Mouse (Mus musculus) neural tube, embryonic 15.5 days (tissue): Measurements from ENCODE around the gene Ddx52. TPM values are rescaled to one million over a fixed set of nuclear protein-coding genes. Genes with fewer than 3 reads are reported as not detected.

Experiments
- ATAC-seq: fragments of 200-750 bp; cut with Nextera tagmentation; 2 replicates; pipeline ENCODE4 v1.8.0; 2017; ENCODE audit warnings: mild to moderate bottlenecking, moderate TSS enrichment, moderate library complexity; ENCODE audit not compliant: low FRiP score
- H3K27ac ChIP-seq: fragments of 300-500 bp; sonication (generic); replicated peaks from 2 replicates; pipeline ENCODE4 v1.5.1; 2015; ENCODE audit warnings: mild to moderate bottlenecking, inconsistent platforms
- H3K27me3 ChIP-seq: fragments of 300-500 bp; sonication (generic); replicated peaks from 2 replicates; pipeline ENCODE4 v1.6.1; 2015; ENCODE audit warnings: inconsistent platforms
- H3K36me3 ChIP-seq: fragments of 300-500 bp; sonication (generic); 2 replicates; pipeline ENCODE4 v1.6.1; 2015; ENCODE audit warnings: inconsistent platforms
- H3K4me1 ChIP-seq: fragments of 300-500 bp; sonication (generic); 2 replicates; pipeline ENCODE4 v1.6.1; 2015; ENCODE audit warnings: inconsistent platforms
- H3K4me2 ChIP-seq: fragments of 300-500 bp; sonication (generic); 2 replicates; pipeline ENCODE4 v1.6.1; 2015; ENCODE audit warnings: inconsistent platforms, mild to moderate bottlenecking, moderate library complexity
- H3K4me3 ChIP-seq: fragments of 300-500 bp; sonication (generic); replicated peaks from 2 replicates; pipeline ENCODE4 v1.5.1; 2015; ENCODE audit warnings: mild to moderate bottlenecking, inconsistent platforms
- H3K9ac ChIP-seq: fragments of 300-500 bp; sonication (generic); replicated peaks from 2 replicates; pipeline ENCODE4 v1.6.1; 2015; ENCODE audit warnings: mild to moderate bottlenecking, inconsistent platforms
- H3K9me3 ChIP-seq: fragments of 300-500 bp; sonication (generic); replicated peaks from 2 replicates; pipeline ENCODE4 v1.6.1; 2016; ENCODE audit warnings: inconsistent platforms
- WGBS: fragments of 180-500 bp; shearing (Covaris S2); methylation state at CpG from one replicate; pipeline ENCODE4 v1.1.7; 2015; ENCODE audit warnings: mixed read lengths; 5-methylcytosine and 5-hydroxymethylcytosine counted together
- polyA plus RNA-seq: library from polyadenylated mRNA; unstranded; fragments of >200 nt; fragmentation: Nextera tagmentation; extraction: Ambion mirVana; gene quantifications from 2 replicates; pipeline ENCODE4 v1.2.1, GENCODE M21; 2015

Gene Ddx52
- polyA plus RNA-seq: 21.6 and 23.9 TPM in 2 replicates

GRCm38 (mm10) chr11:83941950-83942840 is at the start of gene Ddx52:
Ddx52 (plus strand) TSS chr11:83942062.
- 1% methylated on average over 49 of the region's 49 CpGs for WGBS
- peak within 1 kb of the TSS; percentile 82 for H3K27ac ChIP-seq
- peak; percentile 96 for ATAC-seq
- H3K27me3 ChIP-seq: peaks cover 3% of the 10 kb centered on the region; the same call in 1 of the 2 replicates
- no peaks in the 10 kb centered on the region for H3K9me3 ChIP-seq
- H3K4me2 ChIP-seq: peak within 1 kb of the TSS; percentile 64
- peaks cover 14% of the 10 kb centered on the region for H3K4me1 ChIP-seq
- H3K36me3 ChIP-seq: peaks cover 38% of the 10 kb centered on the region
- peak within 1 kb of the TSS; percentile 78 for H3K9ac ChIP-seq
- peak within 1 kb of the TSS; percentile 90 for H3K4me3 ChIP-seq

GRCm38 (mm10) chr11:83893325-83893724 is 48.5 kb upstream of the Ddx52 start:
- Histone ChIP-seq H3K27ac (no peak overlapping the region), H3K4me1 (no peaks in the 10 kb centered on the region), H3K4me3 (no peak overlapping the region), H3K27me3 (no peaks in the 10 kb centered on the region), H3K9me3 (no peaks in the 10 kb centered on the region), H3K9ac (no peak overlapping the region), H3K36me3 (no peaks in the 10 kb centered on the region; the same call in 1 of the 2 replicates), H3K4me2 (no peak overlapping the region)
- no peak for ATAC-seq
- 86% methylated on average over 9 of the region's 9 CpGs for WGBS

- no peak for ATAC-seq
- H3K4me2 ChIP-seq: no peak overlapping the region
- H3K27me3 ChIP-seq: no peaks in the 10 kb centered on the region
- no peak overlapping the region for H3K4me3 ChIP-seq
- WGBS: 88% methylated on average over 16 of the region's 16 CpGs
- no peaks in the 10 kb centered on the region for H3K4me1 ChIP-seq
- H3K9ac ChIP-seq: no peak overlapping the region
- no peak overlapping the region for H3K27ac ChIP-seq
- no peaks in the 10 kb centered on the region; the same call in 1 of the 2 replicates for H3K36me3 ChIP-seq
- no peaks in the 10 kb centered on the region for H3K9me3 ChIP-seq
Measured at GRCm38 (mm10) chr11:83896430-83897410, 45.1 kb upstream of the Ddx52 start.

- H3K27me3 ChIP-seq: no peaks in the 10 kb centered on the region
- H3K9me3 ChIP-seq: no peaks in the 10 kb centered on the region
- H3K27ac ChIP-seq: no peak overlapping the region
- no peak for ATAC-seq
- no peaks in the 10 kb centered on the region; the same call in 1 of the 2 replicates for H3K36me3 ChIP-seq
- H3K4me3 ChIP-seq: no peak overlapping the region
- H3K9ac ChIP-seq: no peak overlapping the region
- WGBS: 76% methylated on average over 7 of the region's 7 CpGs
- no peaks in the 10 kb centered on the region for H3K4me1 ChIP-seq
- no peak overlapping the region for H3K4me2 ChIP-seq
Measured at GRCm38 (mm10) chr11:83897569-83897968, 44.3 kb upstream of the Ddx52 start.

DNA sequence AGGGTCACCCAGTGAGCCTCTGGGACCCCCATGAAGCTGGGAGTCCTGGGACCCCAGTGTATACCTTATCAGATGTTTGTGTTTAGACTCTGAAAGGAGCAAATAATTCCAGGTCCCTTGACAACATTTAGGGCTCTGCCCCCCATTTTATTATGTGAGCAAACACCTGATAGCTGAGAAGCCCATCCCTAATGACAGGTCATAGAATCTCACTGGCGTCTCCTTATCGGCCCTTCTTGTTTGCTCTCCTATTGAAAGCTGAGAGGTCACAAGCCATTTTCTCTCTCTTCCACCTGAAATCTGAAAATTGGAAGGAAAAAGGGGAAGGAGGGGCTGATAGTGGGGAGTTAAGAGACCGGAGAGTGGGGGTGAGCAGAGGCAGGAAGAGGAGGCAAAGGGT is 39.0 kb upstream of the Ddx52 start:
- Histone ChIP-seq H3K36me3 (no peaks in the 10 kb centered on the region), H3K9me3 (no peaks in the 10 kb centered on the region), H3K4me3 (no peak overlapping the region), H3K27me3 (no peaks in the 10 kb centered on the region), H3K27ac (no peak overlapping the region), H3K9ac (no peak overlapping the region), H3K4me1 (no peaks in the 10 kb centered on the region), H3K4me2 (no peak overlapping the region)
- WGBS: 86% methylated on average over 3 of the region's 3 CpGs
- no peak for ATAC-seq

DNA sequence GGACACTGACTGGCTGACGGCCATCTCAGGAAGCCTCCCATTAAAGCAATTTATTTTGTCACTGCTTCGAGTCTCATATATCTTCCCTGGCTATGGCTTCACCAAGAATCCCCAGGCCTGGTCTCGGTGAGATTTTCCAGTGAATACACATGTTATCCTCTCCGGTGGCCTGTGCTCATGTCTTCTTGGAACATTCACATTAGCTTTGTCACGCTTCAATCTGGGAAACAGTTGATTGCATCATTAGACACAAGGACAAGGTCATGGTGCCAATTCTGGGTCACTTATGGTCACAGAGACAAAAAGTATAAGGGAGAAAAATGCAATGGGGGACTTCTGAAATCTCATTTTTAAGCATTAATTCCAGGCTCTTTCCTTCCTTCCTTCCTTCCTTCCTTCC is 36.1 kb upstream of the Ddx52 start:
- Histone ChIP-seq H3K27ac (no peak overlapping the region), H3K27me3 (no peaks in the 10 kb centered on the region), H3K9ac (no peak overlapping the region), H3K4me3 (no peak overlapping the region), H3K9me3 (no peaks in the 10 kb centered on the region), H3K4me1 (no peaks in the 10 kb centered on the region), H3K4me2 (no peak overlapping the region), H3K36me3 (no peaks in the 10 kb centered on the region)
- no peak for ATAC-seq
- WGBS: 55% methylated on average over 5 of the region's 5 CpGs

DNA sequence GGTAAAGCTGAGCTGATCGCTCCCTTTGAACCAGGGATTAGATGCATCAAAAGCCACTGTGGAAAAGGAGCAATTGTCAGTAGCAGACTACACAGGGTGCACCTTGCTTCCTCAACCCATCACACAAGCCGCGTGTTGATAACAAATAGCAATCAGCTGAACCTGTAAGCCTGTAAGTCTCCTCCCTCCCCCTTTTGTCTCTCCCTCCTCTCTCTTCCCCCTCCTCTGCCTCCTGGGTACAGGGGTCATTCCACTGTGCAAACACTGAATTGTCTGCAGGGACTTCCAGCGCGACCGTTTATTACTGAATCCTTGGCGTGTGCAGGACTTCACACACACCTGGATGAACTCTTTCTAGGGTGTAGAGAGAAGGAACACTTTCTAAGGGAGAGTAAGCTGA is 33.5 kb upstream of the Ddx52 start:
- Histone ChIP-seq H3K27me3 (no peaks in the 10 kb centered on the region), H3K4me2 (no peak overlapping the region), H3K9ac (no peak overlapping the region), H3K4me1 (no peaks in the 10 kb centered on the region), H3K27ac (no peak overlapping the region), H3K9me3 (no peaks in the 10 kb centered on the region), H3K36me3 (no peaks in the 10 kb centered on the region), H3K4me3 (no peak overlapping the region)
- 23% methylated on average over 7 of the region's 7 CpGs for WGBS
- no peak for ATAC-seq

DNA sequence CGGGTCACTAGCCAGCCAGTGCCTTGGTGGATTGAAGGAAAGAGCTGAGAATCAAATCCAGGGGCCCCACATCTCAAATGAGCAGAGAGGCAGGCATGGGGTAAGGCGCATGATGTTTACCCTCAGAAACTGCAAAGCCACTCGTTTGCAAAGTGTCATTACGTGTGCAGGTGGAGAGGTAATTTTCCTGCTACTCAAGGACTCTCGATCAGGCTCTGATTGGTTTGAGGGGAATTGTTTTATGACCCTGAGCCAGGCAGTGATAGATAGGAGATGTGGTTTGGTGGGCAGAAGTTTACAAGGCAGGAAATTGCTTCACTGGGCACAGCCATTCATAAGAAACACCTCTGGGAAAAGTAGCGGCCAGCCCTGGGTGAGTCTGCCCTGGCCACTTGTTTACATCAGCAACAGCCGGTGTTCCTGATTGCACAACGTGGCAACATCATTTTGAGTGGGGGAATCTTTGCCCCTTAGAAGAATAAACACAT is 28.0 kb upstream of the Ddx52 start:
- Histone ChIP-seq H3K4me3 (no peak overlapping the region), H3K9me3 (no peaks in the 10 kb centered on the region), H3K9ac (no peak overlapping the region), H3K4me1 (no peaks in the 10 kb centered on the region), H3K36me3 (no peaks in the 10 kb centered on the region), H3K27me3 (no peaks in the 10 kb centered on the region), H3K4me2 (no peak overlapping the region), H3K27ac (no peak overlapping the region)
- whole genome bisulfite sequencing: 25% methylated on average over 8 of the region's 8 CpGs
- ATAC-seq: no peak

- H3K4me3 ChIP-seq: no peak overlapping the region
- H3K9me3 ChIP-seq: no peaks in the 10 kb centered on the region
- 85% methylated on average over 4 of the region's 4 CpGs for WGBS
- H3K9ac ChIP-seq: no peak overlapping the region
- H3K4me2 ChIP-seq: no peak overlapping the region
- ATAC-seq: no peak
- no peaks in the 10 kb centered on the region for H3K27me3 ChIP-seq
- no peaks in the 10 kb centered on the region for H3K36me3 ChIP-seq
- H3K4me1 ChIP-seq: no peaks in the 10 kb centered on the region
- H3K27ac ChIP-seq: no peak overlapping the region
Measured at GRCm38 (mm10) chr11:83914501-83914900, 27.4 kb upstream of the Ddx52 start.

- Histone ChIP-seq H3K27ac (no peak overlapping the region), H3K36me3 (no peaks in the 10 kb centered on the region), H3K4me2 (no peak overlapping the region), H3K27me3 (no peaks in the 10 kb centered on the region), H3K9me3 (no peaks in the 10 kb centered on the region), H3K4me1 (no peaks in the 10 kb centered on the region), H3K9ac (no peak overlapping the region), H3K4me3 (no peak overlapping the region)
- 77% methylated on average over 2 of the region's 2 CpGs for WGBS
- ATAC-seq: no peak
Measured at GRCm38 (mm10) chr11:83922600-83922999, 19.3 kb upstream of the Ddx52 start.

- H3K9me3 ChIP-seq: no peaks in the 10 kb centered on the region
- no peak overlapping the region for H3K4me3 ChIP-seq
- no peak for ATAC-seq
- WGBS: 68% methylated on average over 3 of the region's 3 CpGs
- no peaks in the 10 kb centered on the region for H3K27me3 ChIP-seq
- H3K36me3 ChIP-seq: no peaks in the 10 kb centered on the region
- H3K27ac ChIP-seq: no peak overlapping the region
- H3K4me1 ChIP-seq: no peaks in the 10 kb centered on the region
- no peak overlapping the region for H3K4me2 ChIP-seq
- H3K9ac ChIP-seq: no peak overlapping the region
Measured at GRCm38 (mm10) chr11:83927097-83927496, 14.8 kb upstream of the Ddx52 start.
